Mouse (Mus musculus) cerebellum, adult 9-11 months (tissue): ENCODE data around the gene Ankrd9.

Experiments used
- DNase-seq: peaks from one replicate; pipeline ENCODE4 v3.0.0; 2022

Ankrd9 gene

DNA sequence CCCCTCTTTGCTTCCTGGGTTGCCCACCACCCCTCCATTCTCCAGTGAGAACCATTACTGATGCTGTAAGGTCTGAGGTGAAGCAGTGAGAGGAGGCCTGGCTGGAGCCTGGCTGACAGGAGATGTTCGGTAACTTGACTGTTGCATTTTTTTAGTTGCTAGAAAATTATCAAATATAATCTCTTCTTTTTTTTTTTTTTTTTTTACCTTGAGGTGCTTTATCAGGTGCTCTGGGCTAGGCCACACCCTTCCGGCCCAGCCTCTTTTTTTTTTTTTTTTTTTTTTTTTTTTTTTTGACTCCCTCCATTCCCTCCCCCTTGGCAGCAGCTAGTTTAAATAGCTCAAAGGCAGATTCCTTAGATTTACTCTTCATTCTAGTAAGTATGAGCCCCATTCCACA, 24.9 kb downstream of the Ankrd9 start:
- no peak for DNase-seq

DNA sequence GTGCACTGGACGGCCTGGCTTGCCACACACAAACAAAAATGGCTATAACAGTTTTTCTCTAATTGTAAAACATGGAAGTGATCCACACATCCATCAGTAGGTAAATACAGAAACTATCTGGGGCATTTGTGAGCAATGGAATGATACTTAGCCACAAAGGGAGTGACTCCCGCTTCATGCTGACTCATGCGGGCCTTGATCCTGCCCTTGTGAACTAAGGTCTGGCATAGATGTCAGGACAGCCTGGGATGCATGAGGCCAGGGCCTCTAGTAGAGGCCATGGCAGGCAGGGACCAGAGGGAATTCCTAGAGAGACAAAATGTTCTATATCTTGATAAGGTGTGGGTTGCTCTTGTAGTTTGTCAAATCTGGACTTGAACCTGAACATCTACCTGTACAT, 25.4 kb downstream of the Ankrd9 start:
- DNase-seq: no peak

DNA sequence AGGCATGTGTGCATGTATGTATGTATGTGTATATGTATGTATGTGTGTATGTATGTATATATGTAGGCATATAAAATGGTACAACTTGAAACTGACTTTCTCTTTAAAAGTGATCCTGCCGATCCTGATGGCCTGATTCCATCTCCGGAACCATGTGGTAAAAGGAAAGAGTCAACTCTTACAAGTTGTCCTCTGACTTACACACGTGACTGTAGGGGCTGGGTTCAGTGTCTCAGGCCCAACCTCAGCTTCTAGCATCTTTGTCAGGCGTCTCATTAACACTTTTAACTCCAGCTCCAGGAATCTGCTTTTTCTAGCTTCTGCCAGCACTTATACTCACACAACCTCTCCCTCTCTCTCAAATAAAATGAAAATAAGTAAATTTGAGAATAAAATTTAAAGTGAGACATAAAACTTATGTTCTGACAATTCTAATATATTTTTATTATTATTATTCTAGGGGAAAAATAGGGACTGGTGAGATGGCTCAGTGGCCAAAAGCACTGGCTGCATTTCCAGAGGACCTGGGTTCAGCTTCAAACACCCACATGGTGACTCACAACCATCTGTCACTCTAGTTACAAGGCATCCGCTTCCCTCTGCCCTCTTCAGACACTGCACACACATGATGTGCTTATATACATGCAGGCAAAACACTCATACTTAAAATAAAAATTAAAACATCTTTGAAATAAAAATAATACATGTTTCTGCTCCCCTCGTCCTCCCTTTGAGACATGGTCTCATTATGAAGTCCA, 26.0 kb downstream of the Ankrd9 start:
- DNase-seq: peak; percentile 76

DNA sequence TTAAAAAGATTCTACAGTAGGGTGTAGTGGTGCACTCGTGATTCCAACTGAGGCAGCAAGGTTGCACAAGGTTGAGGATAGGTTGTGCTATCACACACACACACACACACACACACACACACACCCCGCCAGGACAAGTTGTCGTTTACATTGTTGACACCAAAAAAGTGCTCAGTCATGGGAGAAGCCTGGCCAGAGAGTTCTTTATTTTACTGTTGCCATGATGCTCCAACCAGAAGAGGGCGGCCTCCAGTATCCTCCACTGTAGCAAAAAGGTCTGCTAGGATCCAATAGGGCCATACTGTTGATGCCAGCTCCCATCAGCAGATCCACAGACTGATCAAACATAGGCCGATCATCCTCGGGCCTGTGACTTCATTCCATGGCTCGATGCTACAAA, 27.6 kb downstream of the Ankrd9 start:
- no peak for DNase-seq

DNA sequence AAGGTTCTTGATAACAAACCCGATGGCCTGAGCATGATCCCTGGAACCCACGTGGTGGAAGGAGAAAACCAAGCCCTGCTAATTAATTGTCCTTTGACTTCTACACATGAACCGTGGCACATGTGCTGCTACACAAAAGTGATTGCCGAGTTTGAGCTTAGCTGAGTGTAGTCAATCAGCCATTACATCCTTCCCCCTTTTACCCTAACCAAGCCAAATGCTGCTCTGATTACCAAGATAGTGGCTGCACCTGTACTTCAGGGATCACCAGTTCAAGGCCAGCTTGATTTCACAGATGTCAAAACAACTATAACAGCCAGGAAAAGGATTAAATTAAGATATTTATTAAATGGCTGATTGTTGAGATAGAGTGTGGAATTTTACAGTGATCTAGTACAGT, 28.7 kb downstream of the Ankrd9 start:
- no peak for DNase-seq

DNA sequence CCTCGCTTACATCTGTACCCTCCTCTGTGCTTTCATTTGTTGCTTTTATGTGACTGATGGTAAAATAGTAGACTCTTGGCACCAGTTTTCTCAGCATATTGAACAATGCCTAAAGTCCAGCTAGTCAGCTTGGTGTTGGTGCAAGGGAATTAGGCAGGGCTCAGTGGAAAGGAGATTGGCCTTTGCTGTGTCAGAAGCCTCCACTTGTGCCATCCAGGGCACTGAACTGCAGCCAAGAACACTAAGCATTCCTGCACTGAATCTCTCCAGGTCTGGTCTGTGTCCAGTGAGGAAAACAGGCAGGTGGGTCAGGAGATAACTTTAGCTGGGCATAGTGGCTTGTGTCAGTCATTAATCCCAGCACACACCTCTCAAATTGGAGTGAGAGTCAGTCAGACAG, 29.4 kb downstream of the Ankrd9 start:
- peak; percentile 68 for DNase-seq

DNA sequence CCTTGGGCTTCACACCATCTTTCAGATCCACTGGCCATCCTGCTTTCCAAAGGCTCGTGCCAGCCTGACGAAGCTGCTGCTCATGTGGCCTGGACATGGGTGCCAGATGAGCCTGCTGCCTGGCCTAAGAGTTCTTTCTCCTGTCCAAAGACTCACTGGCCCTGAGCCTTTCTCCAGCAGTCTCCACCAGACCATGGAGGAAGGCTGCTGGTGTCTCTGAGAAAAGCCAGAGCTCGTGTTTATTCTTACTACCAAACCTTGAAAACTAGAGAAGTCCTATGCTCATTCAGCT, 30.0 kb downstream of the Ankrd9 start:
- no peak for DNase-seq

DNA sequence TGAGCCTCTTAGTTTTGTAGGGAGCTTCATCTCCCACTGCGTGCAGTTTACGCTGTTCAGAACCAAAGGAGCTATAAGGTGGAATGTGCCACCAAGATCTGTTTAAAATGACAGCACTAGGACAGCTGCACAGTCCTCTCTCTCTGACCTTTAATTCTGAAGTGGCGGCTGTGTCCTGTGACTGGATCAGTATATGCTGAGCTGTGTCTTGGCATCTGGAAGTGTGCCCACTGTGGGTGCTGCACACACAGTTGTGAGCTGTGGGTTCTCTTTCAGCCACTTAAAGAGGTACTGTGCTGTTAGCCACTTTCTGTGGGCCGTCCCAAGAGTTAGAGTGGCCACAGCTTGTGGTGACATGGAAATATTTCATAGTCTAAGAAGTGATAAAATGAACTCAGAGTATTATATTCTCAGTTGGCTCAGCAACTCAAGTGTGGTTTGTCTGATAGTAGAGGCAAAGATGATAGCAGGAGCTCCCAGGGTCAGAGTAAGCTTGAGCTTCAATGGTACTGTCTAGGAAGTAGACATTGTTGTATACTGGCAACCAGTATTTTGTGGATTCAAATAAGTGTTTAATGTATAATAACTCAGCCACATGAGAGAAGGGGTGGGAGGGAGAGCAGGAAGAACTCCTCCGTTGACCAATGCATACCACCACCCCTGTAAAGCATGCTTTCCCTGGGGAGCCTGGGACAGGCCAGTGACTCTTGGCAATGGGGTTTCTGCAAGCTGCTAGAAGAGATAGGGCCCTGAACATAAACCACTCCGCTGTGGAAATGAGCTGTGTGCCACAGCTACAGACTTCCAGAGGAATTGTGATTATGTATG, 30.5 kb downstream of the Ankrd9 start:
- DNase-seq: no peak

DNA sequence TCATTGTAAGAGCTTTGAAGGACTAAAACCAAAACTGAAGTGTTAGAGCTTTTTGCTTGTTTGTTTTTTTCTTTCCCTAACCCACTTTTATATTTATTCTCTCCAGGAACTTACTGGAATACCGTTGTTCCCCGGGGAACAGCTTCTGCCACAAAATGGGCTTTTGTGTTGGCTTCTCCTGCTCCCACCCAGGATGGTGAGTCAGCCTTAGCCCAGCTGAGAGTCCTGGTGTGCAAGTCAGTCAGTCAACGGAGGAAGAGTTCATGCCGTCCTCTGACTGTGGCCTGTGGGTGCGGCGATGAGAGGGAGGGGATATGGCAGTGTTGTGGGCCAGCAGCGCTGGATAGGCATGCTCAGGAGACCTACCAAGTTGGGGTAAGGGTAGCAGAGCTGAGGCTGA, 32.6 kb downstream of the Ankrd9 start:
- DNase-seq: no peak

DNA sequence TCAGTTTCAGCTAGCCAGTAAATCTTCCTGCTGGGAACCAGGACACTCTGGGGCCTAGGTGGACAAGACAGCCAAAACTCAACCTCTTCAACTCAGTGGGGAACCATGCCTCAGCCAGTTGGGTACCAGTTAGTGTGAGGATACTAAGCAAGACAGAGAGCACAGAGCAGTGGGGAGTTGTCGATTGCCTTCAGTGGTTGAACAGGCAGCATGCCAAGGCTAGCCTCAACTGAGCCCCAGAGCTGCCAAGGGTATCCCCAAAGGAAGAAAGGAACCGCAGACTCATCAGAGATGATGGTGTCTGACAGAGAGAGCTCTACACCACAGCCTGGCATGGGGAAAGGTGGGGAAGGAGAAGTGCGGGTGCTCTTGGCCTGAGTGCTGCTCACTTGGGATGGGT, 38.0 kb downstream of the Ankrd9 start:
- peak; percentile 52 for DNase-seq

DNA sequence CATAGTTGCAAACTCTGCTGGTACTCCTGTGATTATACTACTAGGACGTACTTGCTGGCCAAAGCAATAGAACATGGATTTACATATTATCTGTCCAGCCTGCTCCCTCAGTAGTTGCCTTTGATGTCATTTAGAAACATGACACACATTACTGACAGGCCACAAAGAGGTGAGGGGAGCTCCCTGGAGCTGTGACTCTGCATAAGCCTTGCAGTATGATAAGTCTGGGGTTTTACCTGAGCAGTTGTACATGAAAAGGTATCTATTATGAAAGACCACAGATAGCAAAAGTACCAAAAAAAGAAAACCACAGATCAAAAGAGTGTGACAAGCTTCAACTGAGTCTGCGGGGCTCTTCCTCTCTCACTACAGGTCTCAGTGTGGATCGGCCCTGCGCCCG, 39.5 kb downstream of the Ankrd9 start:
- no peak for DNase-seq

DNA sequence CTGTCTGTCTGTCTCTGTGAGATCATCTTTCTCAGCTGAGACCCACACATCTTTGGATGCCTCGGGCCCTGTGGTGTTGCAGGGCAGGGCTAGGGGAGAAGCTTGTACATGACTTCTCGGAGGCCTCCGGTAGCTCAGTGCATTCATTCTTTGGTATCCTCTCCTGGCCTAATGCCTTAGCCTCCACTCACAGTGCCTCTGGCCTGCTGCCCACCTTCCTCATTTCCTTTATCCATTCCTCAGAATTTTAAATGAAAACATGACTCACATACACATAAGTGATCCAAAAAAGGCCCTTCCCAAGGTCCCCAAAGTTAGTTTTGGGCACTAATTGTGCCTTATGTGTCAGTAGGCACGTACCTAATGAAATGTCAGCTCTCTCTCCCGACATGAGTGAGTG, 41.3 kb downstream of the Ankrd9 start:
- no peak for DNase-seq

DNA sequence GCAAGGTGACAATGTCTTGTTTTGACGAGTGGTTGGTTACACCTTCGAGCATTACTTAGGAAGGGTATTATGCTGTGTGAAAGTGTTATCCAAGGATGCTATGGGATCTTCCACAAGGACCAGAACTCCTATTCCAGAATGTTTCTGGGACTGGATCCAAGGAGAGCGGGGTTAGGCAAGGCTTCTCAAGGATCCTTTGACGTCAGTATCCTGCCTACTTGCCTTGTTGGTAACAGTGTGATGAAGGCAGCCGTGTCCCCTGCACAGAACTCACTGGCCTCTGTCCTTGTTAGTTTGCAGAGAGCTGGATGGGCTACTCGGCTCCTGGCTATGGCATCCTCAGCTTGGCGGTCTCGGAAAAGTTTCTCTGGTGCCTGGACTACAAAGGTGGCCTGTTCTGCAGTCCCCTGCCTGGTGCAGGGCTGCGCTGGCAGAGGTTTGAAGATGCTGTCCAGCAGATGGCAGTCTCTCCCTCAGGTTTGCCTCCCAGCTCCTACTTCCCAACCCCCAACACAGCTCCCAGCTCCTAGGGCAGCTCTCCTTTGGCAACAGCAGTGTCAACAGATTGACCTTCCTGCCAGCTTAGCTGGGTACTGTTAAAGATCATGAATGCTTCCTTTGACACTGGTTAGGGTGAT, 42.7 kb downstream of the Ankrd9 start:
- peak; percentile 95 for DNase-seq

DNA sequence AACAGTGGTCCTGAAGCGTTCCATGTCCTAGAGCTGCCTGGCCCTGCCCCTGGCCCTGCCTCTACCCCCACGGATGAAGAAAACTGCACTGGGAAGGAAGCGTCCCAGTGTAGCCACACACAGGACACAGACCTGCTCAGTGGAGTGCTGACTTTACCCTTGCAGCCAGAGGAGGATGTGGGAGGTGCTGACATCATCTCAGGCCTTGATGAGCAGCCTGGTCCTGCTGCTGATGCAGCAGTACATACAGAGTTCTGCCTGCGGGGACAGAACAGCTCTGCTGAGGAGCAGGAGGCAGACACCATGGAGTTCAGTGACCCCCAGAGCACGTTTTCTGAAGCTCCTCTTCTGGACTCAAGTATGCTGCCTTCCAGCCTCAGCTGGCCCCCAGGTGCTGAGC, 46.0 kb downstream of the Ankrd9 start:
- DNase-seq: no peak
